In genomic region chr6:112973786-112974720, GRCm38 (mm10) we compare ENCODE assay signal across 10 mouse cellular contexts. TPM values are rescaled to one million over a fixed set of nuclear protein-coding genes. Genes with fewer than 3 reads are reported as not detected.
DNase-seq lines count a peak whose midpoint lies in the region; ATAC-seq and TF ChIP-seq lines count a peak whose summit lies in the region.
"Had no signal": no experiment of that assay in that cellular context is flagged by ENCODE, and none has a peak within 500 bp of the region (broad histone marks: within the 10 kb centered on the region; RNA-seq: fewer than 3 reads in every experiment).

No protein-coding gene starts in this region.

- no peak overlapping the region; the same call in 1 of the 2 replicates for H3K9ac ChIP-seq in forebrain, embryonic 12.5 days
- H3K9ac ChIP-seq in limb, embryonic 15.5 days = no peak overlapping the region

- no peak overlapping the region for H3K4me3 ChIP-seq in forebrain, embryonic 12.5 days (replicated peaks)
- no peak overlapping the region for H3K4me3 ChIP-seq in limb, embryonic 15.5 days
- no peak overlapping the region for H3K4me3 ChIP-seq in thymus, adult 2 months (ENCODE audit: control insufficient read depth, insufficient read depth, low read length)

- no peaks in the 10 kb centered on the region for H3K27me3 ChIP-seq in forebrain, embryonic 12.5 days
- H3K27me3 ChIP-seq in limb, embryonic 15.5 days = no peaks in the 10 kb centered on the region
- no peaks in the 10 kb centered on the region for H3K27me3 ChIP-seq in thymus, adult 2 months (ENCODE audit: control insufficient read depth, insufficient read depth, low read length)

- H3K27ac ChIP-seq in forebrain, embryonic 12.5 days = peak overlapping the region; percentile 91
- peak overlapping the region; percentile 33; the same call in 1 of the 2 replicates for H3K27ac ChIP-seq in limb, embryonic 15.5 days
- no peak overlapping the region for H3K27ac ChIP-seq in thymus, adult 2 months (ENCODE audit: control insufficient read depth, insufficient read depth, low read length)

- ATAC-seq in forebrain, embryonic 12.5 days (ENCODE audit: low FRiP score) = no peak; the same call in 1 of the 2 replicates
- ATAC-seq in limb, embryonic 15.5 days (ENCODE audit: insufficient number of reproducible peaks, low FRiP score, low TSS enrichment, low read depth) = no peak

- DNase-seq in 3T3-L1 (ENCODE audit: low read depth, low spot score) = peak; percentile 58
- peak; percentile 55 for DNase-seq in Muller cell, postnatal 12 days (ENCODE audit: inconsistent ontology term)
- no peak for DNase-seq in kidney, postnatal 4 days
- no peak for DNase-seq in B cell, adult 2 months
- no peak for DNase-seq in cerebellum, adult 11 months
- DNase-seq in thymus, adult 2 months = no peak
- DNase-seq: cerebellum, postnatal 36 days had no signal

- no peak for TF ChIP-seq POLR2A in thymus, adult 2 months (IDR thresholded peaks at IDR 0.05; ENCODE audit: control insufficient read depth, extremely low read depth, insufficient read depth, low read length, poor library complexity)

- peaks cover 60% of the 10 kb centered on the region for H3K4me1 ChIP-seq in forebrain, embryonic 12.5 days
- peaks cover 29% of the 10 kb centered on the region for H3K4me1 ChIP-seq in limb, embryonic 15.5 days
- peaks cover 3% of the 10 kb centered on the region for H3K4me1 ChIP-seq in thymus, adult 2 months (replicated peaks; ENCODE audit: control insufficient read depth, insufficient read depth, low read length)

- H3K36me3 ChIP-seq in forebrain, embryonic 12.5 days (replicated peaks) = no peaks in the 10 kb centered on the region
- no peaks in the 10 kb centered on the region for H3K36me3 ChIP-seq in limb, embryonic 15.5 days
- H3K36me3 ChIP-seq in thymus, adult 2 months (ENCODE audit: control insufficient read depth, insufficient read depth, low read length) = no peaks in the 10 kb centered on the region

- 43% methylated on average over 19 of the region's 19 CpGs for WGBS in forebrain, embryonic 12.5 days
- 72% methylated on average over 19 of the region's 19 CpGs for WGBS in limb, embryonic 15.5 days
- WGBS in thymus, adult 2 months = 95% methylated on average over 19 of the region's 19 CpGs

- no peak for TF ChIP-seq CTCF in thymus, adult 2 months (IDR thresholded peaks at IDR 0.05; ENCODE audit: borderline replicate concordance, control insufficient read depth, extremely low read depth, insufficient read depth, low read length, poor library complexity)

- no peaks in the 10 kb centered on the region for H3K9me3 ChIP-seq in forebrain, embryonic 12.5 days
- H3K9me3 ChIP-seq in limb, embryonic 15.5 days = no peaks in the 10 kb centered on the region

- peak overlapping the region; percentile 37 for H3K4me2 ChIP-seq in forebrain, embryonic 12.5 days
- no peak overlapping the region for H3K4me2 ChIP-seq in limb, embryonic 15.5 days
- H3K4me2 ChIP-seq: heart, embryonic 11.5 days had no signal

RNA-seq across cellular contexts. Expression of gene Srgap3, which starts 27.0 kb away (rescaled TPM):
- polyA plus RNA-seq in forebrain, embryonic 12.5 days (2016; fragmentation: Nextera tagmentation; extraction: Ambion mirVana) = 36.6 and 39.9 TPM in 2 replicates
- polyA plus RNA-seq in limb, embryonic 15.5 days (2015; fragmentation: Nextera tagmentation; extraction: Ambion mirVana) = 5.1 and 6.0 TPM in 2 replicates
- 3.7 and 3.8 TPM in 2 replicates for polyA plus RNA-seq in thymus, adult 2 months (2012; rRNA removed)

Comparison
In these comparisons a context has a peak if more than half of its experiments do, and no peak if none do; other contexts are left out.
1. DNase-seq: peak in 3T3-L1 (single experiment) and Muller cell, postnatal 12 days (single experiment); none in kidney, postnatal 4 days (0 of 2), B cell, adult 2 months (0 of 2), cerebellum, adult 11 months (single experiment) and thymus, adult 2 months (single experiment).